Mouse (Mus musculus): ENCODE measurements at regions not wholly inside any gene's neighbourhood (a gene's known extent, or its start where the extent isn't known, plus 50 kb on each side); places are given as distances from the start of the nearest gene placed in this dataset.

DNA sequence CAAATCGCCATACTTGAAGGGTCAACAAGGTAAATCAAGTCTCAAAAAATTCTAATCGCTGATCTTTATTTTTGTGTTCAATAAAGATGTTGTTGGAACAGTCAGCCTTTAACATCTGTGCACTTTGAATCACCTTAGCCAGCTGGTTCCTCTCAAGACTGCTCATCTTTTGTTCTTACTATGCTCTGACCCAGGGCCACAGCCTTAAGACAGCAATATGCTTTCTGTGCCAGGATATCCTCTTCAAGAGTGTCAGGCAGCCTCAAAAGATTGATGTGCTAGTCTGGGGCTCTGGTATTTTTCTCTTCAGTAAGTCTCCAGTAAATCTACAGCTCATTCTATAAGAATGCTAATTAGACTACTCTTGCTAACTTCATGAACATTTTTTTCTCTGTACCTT, 199.9 kb downstream of the Dph6 start:
- ATAC-seq (ENCODE audit: low FRiP score): no peak
- H3K27me3 ChIP-seq: no peaks in the 10 kb centered on the region
- no peaks in the 10 kb centered on the region for H3K4me1 ChIP-seq
- no peak overlapping the region for H3K27ac ChIP-seq
- H3K36me3 ChIP-seq (replicated peaks): no peaks in the 10 kb centered on the region
- H3K9ac ChIP-seq: no peak overlapping the region
- H3K4me2 ChIP-seq: no peak overlapping the region
- H3K4me3 ChIP-seq (replicated peaks): no peak overlapping the region
- WGBS: 81% methylated on average over 2 of the region's 2 CpGs
- H3K9me3 ChIP-seq: no peaks in the 10 kb centered on the region

DNA sequence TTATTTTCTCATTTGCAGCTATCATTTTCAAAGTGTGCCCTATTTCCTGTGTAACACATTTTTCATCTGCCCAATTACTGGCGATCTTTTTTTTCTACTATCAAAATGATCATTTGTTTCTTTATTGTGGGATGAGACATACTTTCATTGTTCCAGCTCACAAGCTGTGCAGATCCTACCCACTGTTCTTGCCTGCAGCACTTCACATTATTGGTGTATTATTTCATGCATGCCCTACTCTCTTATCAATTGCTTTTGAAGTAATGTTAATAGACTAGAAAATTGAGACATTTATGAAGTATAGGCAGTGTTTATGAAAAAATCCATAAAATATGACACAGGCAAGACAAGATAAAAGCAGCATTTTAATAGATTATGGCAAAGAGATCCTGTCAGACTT, 204.6 kb downstream of the Dph6 start:
- H3K36me3 ChIP-seq (replicated peaks): no peaks in the 10 kb centered on the region
- H3K4me3 ChIP-seq (replicated peaks): no peak overlapping the region
- 86% methylated on average over 1 of the region's 1 CpGs for WGBS
- no peak overlapping the region for H3K27ac ChIP-seq
- no peaks in the 10 kb centered on the region for H3K27me3 ChIP-seq
- H3K9me3 ChIP-seq: no peaks in the 10 kb centered on the region
- no peak overlapping the region for H3K4me2 ChIP-seq
- no peaks in the 10 kb centered on the region for H3K4me1 ChIP-seq
- no peak for ATAC-seq (ENCODE audit: low FRiP score)
- no peak overlapping the region for H3K9ac ChIP-seq

DNA sequence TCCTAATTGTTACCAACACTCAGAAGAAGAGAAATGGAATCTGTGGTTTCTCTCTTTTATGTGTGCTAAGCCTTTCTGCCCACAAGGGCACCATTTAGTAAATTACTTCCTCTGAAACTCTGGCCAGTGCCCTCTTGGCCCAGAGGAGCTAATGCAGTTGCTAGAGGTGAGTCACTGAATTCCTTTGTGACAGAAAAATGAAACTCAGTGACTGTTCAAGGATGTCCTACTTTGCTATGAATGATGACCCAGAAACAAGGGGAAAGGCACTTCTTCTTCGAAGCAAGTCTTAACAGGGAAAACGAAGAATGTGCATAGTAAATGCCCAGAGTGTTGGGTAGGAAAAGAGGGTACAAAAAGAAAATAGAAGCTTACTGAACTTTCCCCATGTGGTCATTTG, 211.0 kb downstream of the Dph6 start:
- ATAC-seq (ENCODE audit: low FRiP score): no peak
- H3K36me3 ChIP-seq (replicated peaks): no peaks in the 10 kb centered on the region

DNA sequence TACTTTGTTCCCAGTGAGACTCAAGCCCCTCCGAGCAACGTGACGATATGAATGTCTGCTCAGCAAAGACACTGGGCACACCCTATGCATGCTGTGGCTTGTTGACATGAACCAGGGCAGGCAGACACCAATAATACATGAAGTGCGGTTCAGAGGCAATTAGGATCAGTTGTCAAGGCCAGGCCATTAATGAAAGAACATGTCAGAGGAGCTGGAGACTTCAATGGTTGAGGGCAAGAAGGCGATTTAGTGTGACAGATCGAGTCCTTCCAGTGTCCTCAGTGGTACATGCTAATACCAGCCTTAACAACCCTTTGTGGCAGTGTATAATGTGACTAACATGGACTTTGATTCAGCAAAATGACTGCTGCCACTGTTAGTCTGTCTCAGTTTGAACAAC, 213.8 kb downstream of the Dph6 start:
- Histone ChIP-seq H3K27me3 (no peaks in the 10 kb centered on the region), H3K9ac (no peak overlapping the region), H3K27ac (no peak overlapping the region), H3K4me3 (replicated peaks) (no peak overlapping the region), H3K9me3 (no peaks in the 10 kb centered on the region), H3K36me3 (replicated peaks) (no peaks in the 10 kb centered on the region), H3K4me1 (peaks cover 2% of the 10 kb centered on the region), H3K4me2 (no peak overlapping the region)
- peak; percentile 53; the same call in 1 of the 2 replicates for ATAC-seq (ENCODE audit: low FRiP score)
- WGBS: 47% methylated on average over 6 of the region's 6 CpGs

More for the DNA sequence above, 211.0 kb downstream of the Dph6 start:
- no peak overlapping the region for H3K9ac ChIP-seq
- no peak overlapping the region for H3K4me3 ChIP-seq (replicated peaks)
- no peak overlapping the region for H3K27ac ChIP-seq
- H3K27me3 ChIP-seq: no peaks in the 10 kb centered on the region
- no peaks in the 10 kb centered on the region for H3K9me3 ChIP-seq
- WGBS: 86% methylated on average over 2 of the region's 2 CpGs
- H3K4me1 ChIP-seq: peaks cover 2% of the 10 kb centered on the region
- no peak overlapping the region for H3K4me2 ChIP-seq

GRCm38 (mm10) chr2:114439668-114440067, 215.1 kb downstream of the Dph6 start:
- no peak overlapping the region for H3K27ac ChIP-seq
- no peak for ATAC-seq (ENCODE audit: low FRiP score)
- WGBS: 58% methylated on average over 1 of the region's 1 CpGs
- H3K36me3 ChIP-seq (replicated peaks): no peaks in the 10 kb centered on the region
- no peaks in the 10 kb centered on the region for H3K9me3 ChIP-seq
- H3K9ac ChIP-seq: no peak overlapping the region
- no peak overlapping the region for H3K4me3 ChIP-seq (replicated peaks)
- peaks cover 2% of the 10 kb centered on the region for H3K4me1 ChIP-seq
- H3K27me3 ChIP-seq: no peaks in the 10 kb centered on the region
- no peak overlapping the region for H3K4me2 ChIP-seq

DNA sequence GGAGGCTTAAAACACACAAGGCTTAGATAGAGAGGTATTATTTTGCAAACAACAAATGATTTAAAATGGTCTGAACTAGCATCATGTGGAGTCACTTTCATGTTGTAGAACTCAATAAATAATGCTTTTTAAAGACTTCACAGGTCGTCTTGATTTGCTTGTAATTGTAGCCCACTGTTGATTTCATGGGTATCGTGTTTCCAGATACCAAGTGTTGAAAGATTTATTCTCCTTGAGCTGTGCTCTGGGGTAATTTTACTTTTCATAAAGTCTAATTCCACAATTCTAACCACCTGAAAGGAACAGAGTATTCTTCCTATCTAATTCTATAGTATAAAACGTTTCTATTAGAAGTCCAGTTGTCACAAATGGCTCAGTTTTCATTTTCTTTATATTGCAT, 216.7 kb downstream of the Dph6 start:
- Histone ChIP-seq H3K27ac (no peak overlapping the region), H3K27me3 (no peaks in the 10 kb centered on the region), H3K4me2 (no peak overlapping the region), H3K9me3 (no peaks in the 10 kb centered on the region), H3K4me3 (replicated peaks) (no peak overlapping the region), H3K9ac (no peak overlapping the region), H3K36me3 (replicated peaks) (no peaks in the 10 kb centered on the region), H3K4me1 (peaks cover 2% of the 10 kb centered on the region)
- 57% methylated on average over 3 of the region's 3 CpGs for WGBS
- no peak for ATAC-seq (ENCODE audit: low FRiP score)

DNA sequence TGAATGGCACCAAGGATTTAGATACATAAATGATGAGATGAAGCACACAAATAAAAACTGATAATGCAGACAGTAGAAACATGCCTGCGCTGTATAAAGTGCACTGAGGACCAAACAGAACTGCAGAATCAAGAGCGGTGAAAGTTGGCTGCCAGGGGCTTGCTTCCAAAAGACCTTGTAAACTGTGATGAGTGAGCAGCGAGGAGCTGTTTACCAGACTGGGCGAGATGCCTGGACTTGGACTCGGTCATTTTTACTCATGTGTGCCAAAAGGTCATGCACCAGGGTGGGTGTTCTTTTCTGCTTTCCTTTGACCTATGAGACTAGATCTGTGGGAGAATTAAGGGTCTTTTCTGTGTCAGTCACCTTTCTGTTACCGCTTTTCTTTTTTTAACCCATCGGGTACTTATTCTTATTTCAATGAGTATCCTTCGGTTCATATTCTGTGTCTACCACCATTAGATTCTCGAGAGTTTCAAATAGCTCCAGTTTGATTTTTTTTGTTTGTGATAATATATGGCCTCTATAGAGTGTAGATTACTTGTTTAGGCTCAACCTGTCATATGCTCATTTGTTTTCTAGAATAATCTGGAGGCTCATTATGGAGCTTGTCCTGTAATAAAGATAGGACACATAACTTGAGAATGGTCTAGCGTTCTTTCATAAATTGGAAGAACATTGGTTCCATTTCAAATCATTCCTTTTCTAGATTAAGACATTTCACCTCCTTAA, 226.3 kb upstream of the Zfp770 start:
- Histone ChIP-seq H3K4me3 (replicated peaks) (no peak overlapping the region), H3K27ac (no peak overlapping the region), H3K9ac (no peak overlapping the region), H3K4me2 (no peak overlapping the region), H3K36me3 (replicated peaks) (no peaks in the 10 kb centered on the region), H3K9me3 (no peaks in the 10 kb centered on the region), H3K27me3 (no peaks in the 10 kb centered on the region), H3K4me1 (no peaks in the 10 kb centered on the region)
- 89% methylated on average over 10 of the region's 10 CpGs for WGBS
- ATAC-seq (ENCODE audit: low FRiP score): no peak

DNA sequence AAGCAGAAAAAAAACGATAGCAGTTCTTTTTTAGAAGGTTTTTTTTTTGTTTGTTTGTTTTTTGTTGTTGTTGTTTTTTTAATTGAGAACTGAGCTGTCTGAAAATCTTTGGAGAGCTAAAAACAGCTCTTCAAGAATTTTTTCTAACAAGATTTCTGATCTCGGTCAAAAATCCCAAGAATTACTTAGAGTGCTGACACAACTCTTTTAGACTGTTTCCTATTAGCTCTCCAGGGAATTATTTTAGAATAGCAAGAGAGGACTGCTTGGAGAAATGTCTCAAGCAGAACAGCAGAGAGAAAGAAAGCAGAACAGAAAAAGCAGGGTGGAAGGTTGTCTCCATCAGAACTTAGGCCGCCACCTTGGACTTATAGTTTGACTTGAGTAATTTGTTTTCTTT, 218.1 kb upstream of the Zfp770 start:
- no peaks in the 10 kb centered on the region for H3K9me3 ChIP-seq
- no peaks in the 10 kb centered on the region for H3K27me3 ChIP-seq
- H3K9ac ChIP-seq: no peak overlapping the region
- no peak overlapping the region for H3K4me2 ChIP-seq
- H3K4me3 ChIP-seq (replicated peaks): no peak overlapping the region
- 76% methylated on average over 3 of the region's 3 CpGs for WGBS
- H3K36me3 ChIP-seq (replicated peaks): no peaks in the 10 kb centered on the region
- H3K27ac ChIP-seq: no peak overlapping the region
- ATAC-seq (ENCODE audit: low FRiP score): no peak
- H3K4me1 ChIP-seq: no peaks in the 10 kb centered on the region

GRCm38 (mm10) chr2:114413013-114413412, 211.7 kb upstream of the Zfp770 start:
- no peaks in the 10 kb centered on the region for H3K36me3 ChIP-seq (replicated peaks)
- ATAC-seq (ENCODE audit: low FRiP score): no peak

GRCm38 (mm10) chr2:114411940-114412715, 210.9 kb upstream of the Zfp770 start:
- no peak overlapping the region for H3K27ac ChIP-seq
- H3K4me1 ChIP-seq: peaks cover 4% of the 10 kb centered on the region; the same call in 1 of the 2 replicates
- H3K36me3 ChIP-seq (replicated peaks): no peaks in the 10 kb centered on the region
- no peak overlapping the region for H3K4me3 ChIP-seq (replicated peaks)
- no peak overlapping the region for H3K9ac ChIP-seq
- H3K27me3 ChIP-seq: no peaks in the 10 kb centered on the region
- H3K9me3 ChIP-seq: no peaks in the 10 kb centered on the region
- no peak for ATAC-seq (ENCODE audit: low FRiP score)
- WGBS: 57% methylated on average over 17 of the region's 17 CpGs
- no peak overlapping the region for H3K4me2 ChIP-seq

More at GRCm38 (mm10) chr2:114413013-114413412, 211.7 kb upstream of the Zfp770 start:
- Histone ChIP-seq H3K4me1 (peaks cover 4% of the 10 kb centered on the region; the same call in 1 of the 2 replicates), H3K4me2 (no peak overlapping the region), H3K27ac (no peak overlapping the region), H3K9me3 (no peaks in the 10 kb centered on the region), H3K4me3 (replicated peaks) (no peak overlapping the region), H3K9ac (no peak overlapping the region), H3K27me3 (no peaks in the 10 kb centered on the region)
- WGBS: 85% methylated on average over 3 of the region's 3 CpGs

DNA sequence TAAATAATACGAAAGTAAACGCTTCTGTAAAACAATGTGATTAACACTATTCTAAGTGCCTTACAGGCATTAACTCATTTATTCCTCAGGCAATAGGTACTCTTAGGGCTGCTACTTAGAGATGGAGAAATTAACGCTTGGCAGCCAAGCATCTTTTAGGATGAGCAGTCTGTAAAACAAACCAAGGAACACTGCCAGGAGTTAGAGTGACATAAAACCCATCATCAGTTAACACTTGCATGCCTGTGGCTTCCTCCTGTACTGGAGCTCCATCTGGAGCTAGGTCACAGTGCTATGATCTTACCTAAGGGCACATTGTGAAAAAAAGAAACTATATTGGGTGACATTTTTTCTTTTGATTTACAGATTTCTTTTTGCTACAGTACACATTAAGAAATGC, 209.4 kb upstream of the Zfp770 start:
- 85% methylated on average over 3 of the region's 3 CpGs for WGBS
- Histone ChIP-seq H3K9ac (no peak overlapping the region), H3K4me3 (replicated peaks) (no peak overlapping the region), H3K4me1 (peaks cover 4% of the 10 kb centered on the region; the same call in 1 of the 2 replicates), H3K9me3 (no peaks in the 10 kb centered on the region), H3K27ac (no peak overlapping the region), H3K4me2 (no peak overlapping the region), H3K27me3 (no peaks in the 10 kb centered on the region), H3K36me3 (replicated peaks) (no peaks in the 10 kb centered on the region)
- no peak for ATAC-seq (ENCODE audit: low FRiP score)

DNA sequence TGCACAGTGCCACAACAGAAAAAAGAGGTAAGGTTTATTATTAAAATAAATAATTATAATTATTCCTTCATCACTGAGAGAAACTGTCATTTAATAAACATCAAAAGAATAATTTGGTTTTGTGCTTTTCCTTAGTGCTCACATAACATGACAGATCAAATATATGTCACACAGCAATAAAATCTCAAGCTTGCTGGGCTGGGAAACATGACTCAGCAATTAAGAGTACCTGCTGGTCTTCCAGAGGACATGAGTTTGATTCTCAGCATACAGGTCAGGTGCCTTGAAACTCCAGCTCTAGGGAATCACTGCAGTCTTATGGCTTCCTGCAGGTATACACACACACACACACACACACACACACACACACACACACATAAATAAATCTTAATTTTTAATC, 208.3 kb upstream of the Zfp770 start:
- Histone ChIP-seq H3K9me3 (no peaks in the 10 kb centered on the region), H3K9ac (no peak overlapping the region), H3K36me3 (replicated peaks) (no peaks in the 10 kb centered on the region), H3K4me2 (no peak overlapping the region), H3K4me1 (peaks cover 4% of the 10 kb centered on the region; the same call in 1 of the 2 replicates), H3K4me3 (replicated peaks) (no peak overlapping the region), H3K27me3 (no peaks in the 10 kb centered on the region), H3K27ac (no peak overlapping the region)
- no peak for ATAC-seq (ENCODE audit: low FRiP score)

DNA sequence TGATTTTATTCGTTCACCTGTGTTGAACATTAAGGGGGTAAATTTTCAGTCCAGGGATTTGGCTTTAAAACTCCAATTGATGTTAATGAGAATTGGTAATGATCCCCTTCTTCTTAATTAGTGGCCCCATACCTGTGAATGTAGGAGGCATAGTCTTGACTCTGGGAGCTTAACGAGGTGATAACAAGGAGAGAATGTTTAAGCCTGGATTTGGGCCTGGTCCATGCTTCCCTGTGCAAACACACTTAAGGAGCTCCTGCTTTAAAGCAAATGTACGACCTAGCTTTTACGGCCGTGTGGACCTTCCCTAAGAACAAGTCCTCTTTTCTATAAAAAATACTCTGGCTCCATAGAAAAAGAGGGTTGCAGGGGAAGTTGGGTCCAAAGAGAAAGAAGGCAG, 206.1 kb upstream of the Zfp770 start:
- no peak for ATAC-seq (ENCODE audit: low FRiP score)
- no peak overlapping the region for H3K4me3 ChIP-seq (replicated peaks)

More for the DNA sequence above, 206.1 kb upstream of the Zfp770 start:
- Histone ChIP-seq H3K4me1 (peaks cover 4% of the 10 kb centered on the region; the same call in 1 of the 2 replicates), H3K4me2 (no peak overlapping the region), H3K27me3 (no peaks in the 10 kb centered on the region), H3K9me3 (no peaks in the 10 kb centered on the region), H3K36me3 (replicated peaks) (no peaks in the 10 kb centered on the region), H3K27ac (no peak overlapping the region), H3K9ac (no peak overlapping the region)
- WGBS: 38% methylated on average over 5 of the region's 5 CpGs
